Mouse (Mus musculus): ENCODE results near the gene 1810062G17Rik.

GRCm38 (mm10) chr3:36484292-36484691 is 8.6 kb downstream of the 1810062G17Rik start:
- TF ChIP-seq CTCF (IDR thresholded peaks at IDR 0.05; ENCODE audit: low read depth, low read length): no peak
- no peak for TF ChIP-seq POLR2A (IDR thresholded peaks at IDR 0.05; ENCODE audit: insufficient read depth, low read length)
- no peak for TF ChIP-seq EP300 (IDR thresholded peaks at IDR 0.05; ENCODE audit: insufficient read depth, low read depth, low read length)

All from ES-Bruce4 (cell line).